8 mouse cellular contexts compared by ENCODE assay signal in the genomic region with DNA sequence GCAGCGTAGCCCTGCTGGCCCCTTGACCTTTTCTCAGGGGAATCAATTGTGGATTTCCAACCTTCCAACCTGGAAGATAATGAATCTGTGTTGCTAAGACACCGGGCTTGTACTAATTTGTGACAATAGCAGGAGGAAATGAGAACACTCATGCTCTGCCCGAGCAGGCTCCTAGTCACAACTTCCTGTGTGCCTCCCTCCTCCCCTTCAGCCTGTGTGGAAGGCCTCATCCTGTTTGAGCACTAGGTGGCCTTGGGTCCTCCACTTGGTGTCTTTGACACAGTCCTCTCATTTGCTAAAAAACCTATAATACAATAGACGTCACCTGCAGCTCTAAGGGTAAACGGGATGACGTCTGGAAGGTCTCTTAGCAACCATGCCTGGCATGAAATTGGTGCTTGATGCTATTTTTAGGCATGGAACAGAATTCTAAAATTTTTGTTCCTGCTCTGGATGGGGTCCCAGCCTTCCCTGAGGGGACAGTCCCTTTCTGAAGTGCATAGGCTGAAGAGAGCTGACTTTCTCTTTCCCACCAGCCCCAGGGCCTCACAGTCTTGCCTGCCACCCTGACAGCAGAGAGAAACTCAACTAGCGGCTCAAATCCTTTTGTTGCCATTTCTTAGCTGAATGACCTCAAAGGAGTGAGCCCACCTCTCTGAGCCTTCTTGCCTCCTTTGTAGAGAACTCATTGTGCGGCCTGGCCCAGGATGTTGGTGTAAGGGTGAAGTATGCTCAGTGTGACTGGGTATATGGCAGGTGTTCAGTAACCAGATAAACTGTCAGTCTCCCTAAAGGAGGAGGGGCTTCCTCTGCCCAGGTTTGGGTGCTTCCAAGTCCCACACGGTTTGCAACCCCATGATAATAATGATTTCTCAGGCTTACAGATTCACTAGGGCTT.
DNase-seq lines count a peak whose midpoint lies in the region; ATAC-seq and TF ChIP-seq lines count a peak whose summit lies in the region.

No protein-coding gene starts in this region.

- no peak overlapping the region for H3K27ac ChIP-seq in lung, embryonic 14.5 days (ENCODE audit: low read depth)

- no peaks in the 10 kb centered on the region for H3K27me3 ChIP-seq in lung, embryonic 14.5 days (ENCODE audit: insufficient read depth, low read length)
- H3K27me3 ChIP-seq in splenic B cell, adult 2 months (ENCODE audit: control insufficient read depth, insufficient read depth, low read length, poor library complexity, severe bottlenecking) = no peaks in the 10 kb centered on the region

- H3K9me3 ChIP-seq in lung, embryonic 14.5 days (ENCODE audit: low read depth, low read length) = no peaks in the 10 kb centered on the region

- 57% methylated on average over 9 of the region's 9 CpGs for WGBS in lung, embryonic 14.5 days
- WGBS in lung, adult 2 months = 44% methylated on average over 9 of the region's 9 CpGs

- H3K4me2 ChIP-seq in lung, embryonic 14.5 days = no peak overlapping the region

- DNase-seq in adrenal gland, postnatal 14 days = peak; percentile 53
- DNase-seq in adrenal gland, postnatal 25 days = no peak
- peak; percentile 38 for DNase-seq in lung, embryonic 14.5 days
- no peak for DNase-seq in lung, adult 2 months
- DNase-seq in heart, postnatal 10 days = peak; percentile 44 to 64
- DNase-seq in lung, postnatal 36 days = peak; percentile 44
- peak; percentile 62 for DNase-seq in splenic B cell, adult 2 months (ENCODE audit: low read depth, low spot score)
- no peak for DNase-seq in ovary, postnatal 10 days (ENCODE audit: low spot score)

- ATAC-seq in lung, embryonic 14.5 days (ENCODE audit: insufficient read depth) = peak; percentile 44; the same call in 1 of the 2 replicates

- H3K36me3 ChIP-seq in lung, embryonic 14.5 days (ENCODE audit: insufficient read depth) = no peaks in the 10 kb centered on the region
- H3K36me3 ChIP-seq in splenic B cell, adult 2 months (ENCODE audit: control insufficient read depth, insufficient read depth, low read length, poor library complexity, severe bottlenecking) = no peaks in the 10 kb centered on the region

- H3K4me3 ChIP-seq in lung, embryonic 14.5 days (ENCODE audit: low read depth, low read length) = no peak overlapping the region
- no peak overlapping the region for H3K4me3 ChIP-seq in lung, adult 2 months (replicated peaks; ENCODE audit: extremely low read depth, low read depth, low read length)

- intact Hi-C loops in heart, postnatal 10 days (cut with DNase I) = loop anchor here (5.0 kb wide), 1 partner anchor 187 kb away; no protein-coding TSS in a partner anchor

- no peak for TF ChIP-seq POLR2A in lung, adult 2 months (IDR thresholded peaks at IDR 0.05; ENCODE audit: borderline replicate concordance, extremely low read depth, low read depth, low read length)

- no peak overlapping the region for H3K9ac ChIP-seq in lung, embryonic 14.5 days

- H3K4me1 ChIP-seq in lung, embryonic 14.5 days (ENCODE audit: insufficient read depth) = no peaks in the 10 kb centered on the region
- no peaks in the 10 kb centered on the region for H3K4me1 ChIP-seq in lung, adult 2 months (ENCODE audit: control insufficient read depth, insufficient read depth, low read length)

- no peak for TF ChIP-seq CTCF in lung, embryonic 14.5 days (IDR thresholded peaks at IDR 0.05; ENCODE audit: low read depth)
- no peak for TF ChIP-seq CTCF in lung, adult 2 months (IDR thresholded peaks at IDR 0.05; ENCODE audit: insufficient read depth, low read length)

Comparison
In these comparisons a context has a peak if more than half of its experiments do, and no peak if none do; other contexts are left out.
1. DNase-seq: peak in adrenal gland, postnatal 14 days (single experiment), lung, embryonic 14.5 days (single experiment), heart, postnatal 10 days (2 of 2), lung, postnatal 36 days (single experiment) and splenic B cell, adult 2 months (single experiment); none in adrenal gland, postnatal 25 days (single experiment), lung, adult 2 months (single experiment) and ovary, postnatal 10 days (single experiment).